Mouse (Mus musculus) adrenal gland, adult 18-20 months (tissue): ENCODE measurements around the gene Cped1. TPM values are rescaled to one million over a fixed set of nuclear protein-coding genes. Genes with fewer than 3 reads are reported as not detected.
"Not testable (repeated sequence)": the region's sequence is repeated elsewhere in the genome, so short reads cannot be mapped to it uniquely, and the experiment has no call there.

ENCODE experiments used
- DNase-seq, 2 experiments: peaks; one replicate each; pipeline ENCODE4 v3.0.0; 2021 to 2022; ENCODE audit warnings: low spot score in 2 of 2
- total RNA-seq, 2 experiments: library from RNA; stranded (reverse); gene quantifications; 1 replicate in 1 of 2; 2 replicates in 1 of 2; pipeline ENCODE4 v1.2.3; 2021

Cped1 gene
- total RNA-seq, 2 experiments from 2014 or later = 43.9 to 50.3 TPM

DNA sequence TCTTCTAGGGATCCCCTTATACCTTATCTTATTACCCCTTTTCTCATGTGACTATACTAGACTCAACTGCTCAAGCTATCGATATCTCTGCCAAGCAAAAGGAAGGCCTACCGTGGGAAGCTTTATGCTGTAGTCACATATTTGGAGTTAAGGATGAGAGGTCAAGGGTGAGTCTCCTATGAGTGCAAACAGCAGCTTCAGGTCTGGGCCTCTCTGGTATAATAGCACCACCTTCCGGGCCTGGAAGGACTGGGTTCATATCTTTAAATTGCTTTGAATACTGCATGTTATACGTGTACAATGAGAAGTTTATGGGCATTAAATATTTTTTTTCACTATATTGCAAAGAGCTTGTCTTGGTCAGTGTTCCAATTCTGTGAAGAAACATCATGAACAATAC lies 87.0 kb downstream of the Cped1 start:
- no peak for DNase-seq

DNA sequence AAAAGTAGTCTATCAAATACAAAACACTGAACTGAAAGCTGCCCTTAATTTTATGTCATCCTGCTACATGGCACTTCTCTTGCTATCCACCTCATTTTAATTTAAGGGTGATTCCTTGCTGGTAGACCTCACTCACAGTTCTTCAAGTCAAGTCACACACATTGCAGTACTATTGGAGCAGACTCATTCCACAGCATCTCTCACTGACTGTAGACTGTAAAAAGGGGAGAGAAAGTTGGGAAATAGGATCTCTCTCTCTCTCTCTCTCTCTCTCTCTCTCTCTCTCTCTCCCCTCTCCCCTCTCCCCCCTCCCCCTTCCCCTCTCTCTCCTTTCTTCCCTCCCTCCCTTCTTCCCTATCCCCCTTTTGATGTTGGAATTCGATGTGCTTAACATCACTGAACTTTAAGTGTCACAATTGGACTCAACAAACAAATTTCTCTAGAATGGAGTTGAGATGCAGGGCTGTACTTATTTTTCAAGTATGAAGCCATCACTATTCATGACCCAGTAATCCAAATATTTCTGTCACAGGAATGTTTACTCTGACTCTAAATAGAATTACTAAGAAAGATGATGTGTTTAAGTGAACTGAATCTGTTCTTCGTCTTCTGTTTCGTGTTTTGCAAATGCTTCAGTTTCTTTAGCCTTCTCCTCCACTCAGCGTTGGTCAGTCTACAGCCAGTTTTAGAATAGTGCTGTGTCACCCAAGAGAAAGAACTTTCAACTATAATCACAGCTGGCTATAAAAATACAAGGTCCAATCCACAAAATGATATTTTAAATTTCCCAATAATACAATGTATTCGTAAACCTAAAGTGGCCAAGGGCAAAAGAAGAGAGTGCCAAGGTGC lies 88.7 kb downstream of the Cped1 start:
- no peak for DNase-seq

DNA sequence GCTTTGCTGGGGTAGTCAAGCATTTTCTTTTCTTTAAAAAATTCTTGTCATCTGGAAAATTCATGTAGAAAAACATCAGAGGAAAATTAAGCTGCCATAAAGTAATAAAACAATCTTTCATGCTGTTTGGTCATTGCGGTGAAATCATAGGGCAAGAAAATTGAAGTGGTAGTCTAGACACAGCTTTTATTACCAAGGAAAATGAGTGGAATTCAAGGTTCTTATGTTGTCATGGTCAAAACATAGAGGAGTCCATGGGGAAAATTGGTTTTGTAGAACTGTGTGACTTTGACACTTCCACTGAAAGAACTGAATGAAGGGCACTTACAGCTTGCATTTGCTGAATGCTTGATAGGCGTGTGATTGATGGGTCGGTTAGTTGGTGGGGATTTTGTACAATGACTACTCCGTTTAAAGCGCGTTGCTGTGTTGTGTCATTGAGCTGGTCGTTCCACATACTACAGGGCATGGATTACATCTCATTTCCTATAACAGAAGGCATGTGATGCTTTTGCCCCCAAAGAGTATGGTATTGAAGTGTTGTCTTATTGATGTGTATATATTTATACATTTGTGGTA lies 93.1 kb downstream of the Cped1 start:
- no peak for DNase-seq

DNA sequence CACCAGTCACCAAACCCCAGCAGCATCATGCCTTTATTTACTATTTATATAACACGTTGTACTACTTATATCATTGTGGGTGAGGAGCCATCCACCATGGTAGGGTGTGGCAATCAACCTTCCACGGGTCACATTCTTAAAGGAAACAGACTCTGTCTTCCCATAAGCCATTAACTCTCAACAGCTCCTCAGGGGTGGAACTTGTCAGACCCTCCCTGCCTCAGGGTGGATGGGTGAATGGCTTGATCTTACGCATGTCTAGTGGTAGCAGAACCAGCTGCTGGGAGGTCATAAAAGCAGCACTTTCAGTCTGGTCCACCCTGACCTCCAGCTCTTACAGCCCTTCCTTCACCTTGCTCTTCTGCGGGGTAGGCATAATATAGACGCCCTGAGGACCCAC lies 100.3 kb downstream of the Cped1 start:
- no peak for DNase-seq

- DNase-seq = peak; percentile 45 to 65
Measured at GRCm38 (mm10) chr6:22088346-22089064, 102.8 kb downstream of the Cped1 start.

- no peak for DNase-seq
Measured at GRCm38 (mm10) chr6:22091773-22092172, 106.1 kb downstream of the Cped1 start.

DNA sequence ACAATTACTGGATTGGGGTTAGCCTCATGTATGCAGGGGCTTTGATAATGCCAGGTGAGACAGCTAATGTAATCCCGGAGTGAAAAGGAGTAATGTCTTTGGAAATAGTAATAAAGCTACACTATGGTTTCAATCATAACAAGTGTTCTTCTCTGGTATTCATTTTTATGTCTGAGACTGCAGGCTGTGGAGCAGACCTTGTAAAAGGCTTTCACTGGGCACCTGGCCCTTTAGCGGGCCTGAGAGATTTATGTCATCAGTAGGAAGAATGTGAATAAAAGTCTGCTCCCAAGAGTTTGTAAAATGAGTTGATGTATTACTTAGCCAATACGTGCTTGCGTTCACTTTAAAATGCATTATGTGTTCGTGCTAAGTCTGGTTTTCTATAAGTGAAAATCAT lies 108.1 kb downstream of the Cped1 start:
- no peak for DNase-seq

- DNase-seq = peak in 1 of 2 experiments; percentile 22
Measured at GRCm38 (mm10) chr6:22097709-22098108, 112.0 kb downstream of the Cped1 start.

GRCm38 (mm10) chr6:22099832-22100231 lies 114.1 kb downstream of the Cped1 start:
- DNase-seq = no peak

DNA sequence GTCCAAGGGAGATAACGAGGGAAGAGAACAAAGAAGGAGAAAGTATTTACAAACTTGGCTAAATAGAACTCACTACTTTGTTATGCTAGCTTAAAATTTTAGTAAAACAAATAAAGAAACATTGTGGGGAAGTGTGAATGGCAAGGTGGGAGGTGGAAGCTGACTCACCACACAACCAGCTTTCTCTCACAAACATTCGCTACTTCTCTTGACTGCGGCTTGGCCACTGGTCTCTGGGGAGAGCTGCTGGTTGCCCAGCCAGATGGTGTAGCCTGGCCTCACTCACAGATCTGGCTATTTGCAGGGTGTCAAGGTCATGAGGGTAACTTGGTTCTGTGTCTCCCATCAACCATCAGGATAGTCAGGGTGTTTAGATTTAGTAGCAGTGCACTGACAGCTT lies 116.2 kb downstream of the Cped1 start:
- DNase-seq = no peak

- no peak for DNase-seq
Measured at GRCm38 (mm10) chr6:22102752-22103151, 117.0 kb downstream of the Cped1 start.

DNA sequence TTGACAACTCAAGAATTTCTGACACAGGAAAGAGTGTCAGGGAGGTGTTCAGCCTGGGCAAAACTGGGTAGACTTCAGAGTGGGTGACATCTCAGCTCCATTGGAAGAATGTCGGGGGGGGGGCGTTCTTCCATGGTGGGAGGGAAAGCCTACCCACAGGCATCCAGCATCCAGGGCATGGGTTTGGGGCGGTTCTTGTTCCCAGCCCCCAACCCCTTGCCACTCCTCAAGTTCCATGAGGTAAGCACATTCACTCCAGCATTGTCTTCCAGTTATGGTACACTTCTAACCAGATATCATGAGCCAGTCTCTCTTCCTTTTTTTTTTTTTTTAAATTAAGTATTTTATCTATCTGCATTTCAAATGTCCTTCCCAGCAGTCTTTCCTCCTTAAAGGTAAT lies 118.0 kb downstream of the Cped1 start:
- no peak for DNase-seq

- DNase-seq = no peak
Measured at GRCm38 (mm10) chr6:22104211-22104610, 118.5 kb downstream of the Cped1 start.

DNA sequence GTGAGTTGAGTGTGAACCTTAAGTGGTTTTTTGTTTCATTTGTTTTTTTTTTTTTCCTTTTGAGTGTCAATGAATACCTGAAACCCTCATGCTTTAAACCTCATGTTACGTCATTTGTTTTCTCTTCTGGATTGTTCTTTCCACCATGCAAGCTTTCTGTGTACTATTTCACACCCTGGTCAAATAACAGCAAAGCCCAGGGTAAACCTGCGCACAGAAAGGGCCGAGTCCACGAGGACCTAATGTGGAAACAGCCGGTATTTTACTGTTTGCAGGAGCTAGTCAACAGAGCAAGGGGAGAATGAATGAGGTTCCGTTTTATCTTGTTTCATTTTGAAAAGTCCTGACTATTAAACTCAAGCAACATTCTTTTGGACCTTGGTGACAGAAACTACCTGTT lies 128.4 kb downstream of the Cped1 start:
- no peak for DNase-seq

- no peak for DNase-seq
Measured at GRCm38 (mm10) chr6:22116679-22117078, 131.0 kb downstream of the Cped1 start.

DNA sequence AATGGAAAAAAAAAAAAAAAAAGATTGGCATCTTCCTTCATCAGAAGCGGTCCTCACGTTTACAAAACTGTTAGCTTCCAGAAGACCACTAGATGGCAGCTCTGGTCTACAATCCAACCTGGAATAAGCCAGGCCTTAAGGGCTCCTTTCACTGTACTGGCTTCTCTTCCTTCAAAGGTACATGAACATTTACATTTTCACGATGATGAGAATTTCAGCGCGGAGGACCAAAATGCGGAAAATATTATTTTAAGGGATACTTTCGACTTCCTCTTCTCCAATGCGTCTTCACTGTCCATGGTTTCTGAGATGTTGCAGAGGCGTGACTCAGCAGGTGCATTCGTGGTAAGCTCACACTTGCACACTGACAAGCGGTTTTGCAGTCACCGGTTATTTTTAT lies 136.4 kb downstream of the Cped1 start:
- peak in 1 of 2 experiments; percentile 18 for DNase-seq

- no peak for DNase-seq
Measured at GRCm38 (mm10) chr6:22122693-22123092, 137.0 kb downstream of the Cped1 start.

DNA sequence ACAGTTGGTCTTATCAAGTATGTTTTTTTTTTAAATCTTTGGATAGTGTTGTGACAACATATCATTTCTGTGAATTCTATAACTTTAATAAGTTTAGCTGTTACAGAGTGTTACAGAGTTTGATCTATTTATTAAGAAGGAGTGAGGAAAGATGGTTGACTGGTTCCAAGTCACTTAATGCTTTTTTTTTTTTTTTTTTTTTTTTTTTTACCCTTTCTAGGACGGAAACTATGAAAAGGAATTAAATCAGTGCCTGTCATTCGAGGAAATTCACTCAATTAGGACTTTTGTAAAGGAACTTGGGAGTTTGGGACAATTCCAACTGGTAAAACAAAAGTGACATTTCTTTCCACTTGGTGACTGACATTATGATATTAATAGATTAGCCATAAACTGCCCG lies 137.6 kb downstream of the Cped1 start:
- no peak for DNase-seq

DNA sequence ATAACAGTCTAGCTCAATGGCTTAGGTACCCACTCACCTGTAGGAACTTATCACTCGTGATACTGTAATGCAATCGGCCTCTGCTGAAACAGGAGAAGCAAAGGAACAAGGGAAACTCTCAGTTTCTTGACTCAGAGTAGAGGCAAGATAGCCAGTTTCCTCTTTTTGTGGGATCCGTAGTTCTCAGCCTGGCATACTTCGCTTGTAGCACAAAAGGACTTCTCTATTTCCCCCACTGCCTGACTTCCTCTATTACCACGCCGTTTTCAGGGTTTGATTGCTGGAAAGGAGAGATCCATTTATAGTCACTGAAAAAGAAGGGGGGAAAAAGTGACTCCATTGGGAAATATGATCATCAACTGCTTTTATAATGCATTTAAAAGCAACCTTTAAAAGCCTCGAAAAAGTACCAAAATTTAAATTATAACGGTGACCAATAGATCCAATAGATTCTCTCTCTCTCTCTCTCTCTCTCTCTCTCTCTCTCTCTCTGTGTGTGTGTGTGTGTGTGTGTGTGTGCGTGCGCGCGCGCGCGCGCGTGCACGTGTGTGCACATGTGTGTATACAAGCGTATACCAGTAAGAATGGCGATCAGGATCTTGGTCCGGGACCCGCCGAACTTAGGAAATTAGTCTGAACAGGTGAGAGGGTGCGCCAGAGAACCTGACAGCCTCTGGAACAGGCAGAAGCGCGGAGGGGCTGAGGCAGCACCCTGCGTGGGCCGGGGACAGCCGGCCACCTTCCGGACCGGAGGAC lies 139.0 kb downstream of the Cped1 start:
- not testable (repeated sequence) for DNase-seq

- no peak for DNase-seq
Measured at GRCm38 (mm10) chr6:22135038-22135631, 149.4 kb downstream of the Cped1 start.

- DNase-seq = no peak
Measured at GRCm38 (mm10) chr6:22136805-22137204, 151.1 kb downstream of the Cped1 start.
